Mouse (Mus musculus) liver, adult 2 months (tissue): Measurements from ENCODE around the gene Icam1.

Experiments used
- CTCF ChIP-seq: fragments of 200-500 bp; IDR thresholded peaks from 2 replicates; pipeline ENCODE4 v1.5.1; 2011; ENCODE audit warnings: low read depth, low read length, control low read depth
- POLR2A ChIP-seq: fragments of 200-500 bp; IDR thresholded peaks from 2 replicates; pipeline ENCODE4 v1.6.1; 2011; ENCODE audit warnings: low read length, control low read depth; ENCODE audit not compliant: insufficient read depth; ENCODE audit errors: extremely low read depth

DNA sequence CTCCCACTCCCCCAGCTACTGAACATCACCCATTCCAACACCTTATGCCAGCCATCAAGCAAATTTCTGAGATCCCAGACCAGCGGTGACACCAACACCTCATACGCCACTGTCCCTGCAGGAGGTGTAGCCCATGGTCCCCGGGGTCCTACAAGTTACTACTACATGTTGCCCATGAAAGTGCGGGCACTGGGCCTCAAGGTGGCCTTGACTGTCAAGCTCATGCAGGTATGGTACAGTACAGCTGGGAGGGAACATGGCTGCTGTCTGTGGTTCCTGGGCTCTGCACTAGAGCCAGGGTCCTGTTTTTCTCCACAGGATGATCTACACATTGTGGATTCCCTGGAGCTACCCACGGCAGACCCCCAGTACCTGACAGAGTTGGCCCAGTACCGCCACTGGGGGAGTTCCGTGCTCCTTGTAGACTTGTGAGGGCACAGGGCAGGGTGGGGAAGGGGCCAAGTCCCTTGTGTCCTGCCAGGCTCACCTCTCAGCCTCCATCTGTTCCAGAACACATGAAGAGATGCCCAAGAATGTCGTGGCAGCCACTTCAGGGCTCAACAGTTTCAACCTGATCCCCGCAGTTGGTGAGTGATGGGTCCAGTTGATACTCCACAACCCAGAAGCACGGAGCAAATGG is 8.4 kb upstream of the Icam1 start:
- no peak for TF ChIP-seq POLR2A
- no peak for TF ChIP-seq CTCF
